Mouse (Mus musculus): Measurements from ENCODE around the gene Tma16. TPM values are rescaled to one million over a fixed set of nuclear protein-coding genes. Genes with fewer than 3 reads are reported as not detected.

Tma16 gene
- polyA plus RNA-seq, 1 experiment from 2014 or later, result 13.1 TPM

Other genes with a start within 250 kb of the Tma16 start
- gene Tktl2, start 25.2 kb upstream of the Tma16 start, polyA plus RNA-seq (2015; fragmentation: Nextera tagmentation; extraction: Ambion mirVana), result not detected in 2 replicates
- gene Npy5r, start 201.6 kb upstream of the Tma16 start, polyA plus RNA-seq (2015; fragmentation: Nextera tagmentation; extraction: Ambion mirVana), result not detected in 2 replicates
- gene Npy1r, start 210.7 kb upstream of the Tma16 start, polyA plus RNA-seq (2015; fragmentation: Nextera tagmentation; extraction: Ambion mirVana), result 2.8 and 2.9 TPM in 2 replicates

All from embryonic facial prominence, embryonic 15.5 days (tissue).